Mouse (Mus musculus) ES-E14 (cell line): ENCODE measurements around the gene Chst11. TPM values are rescaled to one million over a fixed set of nuclear protein-coding genes. Genes with fewer than 3 reads are reported as not detected.
"Not testable (repeated sequence)": the region's sequence is repeated elsewhere in the genome, so short reads cannot be mapped to it uniquely, and the experiment has no call there.

ENCODE experiments used
- DNase-seq: peaks from one replicate; pipeline ENCODE4 v3.0.0-alpha.2; 2013; ENCODE audit warnings: low read depth, low spot score
- H3K27ac ChIP-seq: 2 replicates; pipeline ENCODE4 v1.5.1; 2012; ENCODE audit warnings: low read depth, mild to moderate bottlenecking, low read length, moderate library complexity, mixed read lengths; ENCODE audit not compliant: poor library complexity, insufficient read depth, severe bottlenecking
- H3K36me3 ChIP-seq: 2 replicates; pipeline ENCODE4 v1.6.1; 2012; ENCODE audit warnings: mild to moderate bottlenecking, low read length, moderate library complexity, mixed read lengths; ENCODE audit not compliant: control insufficient read depth, poor library complexity, insufficient read depth, severe bottlenecking
- H3K4me1 ChIP-seq, 2 experiments: fragments of 150-350 bp in 1 of 2; sonication (generic) in 1 of 2; 2 replicates each; pipeline ENCODE4 v1.6.1; 2012; ENCODE audit warnings: low read length in 2 of 2, mild to moderate bottlenecking in 1 of 2, mixed read lengths in 1 of 2; ENCODE audit not compliant: control insufficient read depth in 2 of 2, insufficient read depth in 2 of 2, poor library complexity in 1 of 2
- H3K4me3 ChIP-seq, 2 experiments: fragments of 150-350 bp in 1 of 2; sonication (generic) in 1 of 2; 2 replicates each; pipeline ENCODE4 v1.5.1; 2012; ENCODE audit warnings: low read length in 2 of 2, low read depth in 1 of 2, mild to moderate bottlenecking in 1 of 2, mixed read lengths in 1 of 2; ENCODE audit not compliant: insufficient read depth in 1 of 2, poor library complexity in 1 of 2, severe bottlenecking in 1 of 2
- H3K9ac ChIP-seq: 2 replicates; pipeline ENCODE4 v1.6.1; 2012; ENCODE audit warnings: low read depth, mild to moderate bottlenecking, low read length, mixed read lengths; ENCODE audit not compliant: poor library complexity, insufficient read depth, severe bottlenecking
- H3K9me3 ChIP-seq: fragments of 150-350 bp; sonication (generic); 2 replicates; pipeline ENCODE4 v1.6.1; 2012; ENCODE audit warnings: low read depth, mild to moderate bottlenecking, low read length; ENCODE audit not compliant: control insufficient read depth, insufficient read depth
- CHD2 ChIP-seq: IDR thresholded peaks from 2 replicates; pipeline ENCODE4 v1.6.1; 2014; ENCODE audit warnings: mild to moderate bottlenecking, low read depth, low read length, inconsistent platforms
- HCFC1 ChIP-seq: IDR thresholded peaks from 2 replicates; pipeline ENCODE4 v1.6.1; 2012; ENCODE audit warnings: low read length, inconsistent platforms, borderline replicate concordance; ENCODE audit not compliant: insufficient read depth
- MAFK ChIP-seq: IDR thresholded peaks from 2 replicates; pipeline ENCODE4 v1.6.1; 2014; ENCODE audit warnings: mild to moderate bottlenecking, low read depth, low read length, inconsistent platforms; ENCODE audit not compliant: insufficient read depth
- ZC3H11A ChIP-seq: IDR thresholded peaks from 2 replicates; pipeline ENCODE4 v1.6.1; 2012; ENCODE audit warnings: low read depth, mild to moderate bottlenecking, inconsistent platforms, low read length, borderline replicate concordance
- ZNF384 ChIP-seq: IDR thresholded peaks from 2 replicates; pipeline ENCODE4 v1.6.1; 2012; ENCODE audit warnings: low read depth, low read length, inconsistent platforms
- in situ Hi-C, 2 experiments: fragments of 600-800 bp; cut with MboI; formaldehyde crosslinking; loops; one replicate each; pipeline ENCODE4 v1.15.1; 2025; ENCODE audit warnings: low sequenced_read_pairs in 2 of 2, inconsistent platforms in 1 of 2; ENCODE audit not compliant: unreplicated experiment in 2 of 2
- total RNA-seq: library from RNA; depleted of rRNA; stranded (reverse); fragments of 300-350 nt; gene quantifications from 2 replicates; pipeline ENCODE4 v1.2.3, GENCODE M21; 2012

The Chst11 gene
- total RNA-seq, 1 experiment: 8.6 TPM

GRCm38 (mm10) chr10:83116889-83117288 is 131.6 kb downstream of the Chst11 start:
- in situ Hi-C loops: no loop called here
- Histone ChIP-seq H3K27ac (no peak overlapping the region), H3K9me3 (no peaks in the 10 kb centered on the region), H3K4me3 (no peak overlapping the region), H3K36me3 (no peaks in the 10 kb centered on the region), H3K4me1 (no peaks in the 10 kb centered on the region), H3K9ac (no peak overlapping the region)
- no peak for DNase-seq
- TF ChIP-seq CHD2: no peak
- no peak for TF ChIP-seq ZNF384
- TF ChIP-seq ZC3H11A: no peak
- TF ChIP-seq HCFC1: no peak
- TF ChIP-seq MAFK: no peak

GRCm38 (mm10) chr10:83117851-83118250 is 132.6 kb downstream of the Chst11 start:
- TF ChIP-seq ZNF384: no peak
- no peak for TF ChIP-seq HCFC1
- no peak for TF ChIP-seq MAFK
- no peak for TF ChIP-seq ZC3H11A
- no peak for TF ChIP-seq CHD2
- Histone ChIP-seq H3K9me3 (no peaks in the 10 kb centered on the region), H3K9ac (no peak overlapping the region), H3K4me1 (no peaks in the 10 kb centered on the region), H3K27ac (no peak overlapping the region), H3K36me3 (no peaks in the 10 kb centered on the region), H3K4me3 (no peak overlapping the region)
- in situ Hi-C loops: no loop called here
- no peak for DNase-seq

- no peaks in the 10 kb centered on the region for H3K9me3 ChIP-seq
- H3K9ac ChIP-seq: no peak overlapping the region
- no peak for DNase-seq
- no peak overlapping the region for H3K27ac ChIP-seq
- TF ChIP-seq ZC3H11A (no peak), HCFC1 (no peak), ZNF384 (no peak), MAFK (no peak), CHD2 (no peak)
- no peaks in the 10 kb centered on the region for H3K36me3 ChIP-seq
- no peak overlapping the region for H3K4me3 ChIP-seq
- H3K4me1 ChIP-seq: no peaks in the 10 kb centered on the region
- in situ Hi-C loops: no loop called here
Observed at GRCm38 (mm10) chr10:83118613-83119012, 133.3 kb downstream of the Chst11 start.

- no peaks in the 10 kb centered on the region for H3K4me1 ChIP-seq
- in situ Hi-C loops: no loop called here
Observed at GRCm38 (mm10) chr10:83119016-83119415, 133.7 kb downstream of the Chst11 start.

DNA sequence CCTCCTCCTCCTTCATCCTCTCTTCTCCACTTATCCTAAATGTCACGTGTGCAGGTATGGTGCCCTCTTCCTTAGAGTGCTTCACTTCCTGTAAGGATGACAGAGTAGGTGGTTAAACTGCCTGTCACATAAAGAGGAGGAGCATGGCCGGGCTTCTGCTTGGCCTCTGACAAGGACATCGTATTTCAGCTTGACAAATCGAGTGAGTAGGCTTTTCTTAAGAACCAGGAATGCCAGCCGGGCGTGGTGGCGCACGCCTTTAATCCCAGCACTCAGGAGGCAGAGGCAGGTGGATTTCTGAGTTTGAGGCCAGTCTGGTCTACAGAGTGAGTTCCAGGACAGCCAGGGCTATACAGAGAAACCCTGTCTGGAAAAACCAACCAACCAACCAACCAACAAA is 134.2 kb downstream of the Chst11 start:
- H3K4me1 ChIP-seq, H3K27ac ChIP-seq, H3K9me3 ChIP-seq, H3K9ac ChIP-seq, H3K4me3 ChIP-seq, H3K36me3 ChIP-seq, in situ Hi-C loops, DNase-seq: not testable (repeated sequence)

More at GRCm38 (mm10) chr10:83119016-83119415, 133.7 kb downstream of the Chst11 start:
- no peak for DNase-seq
- H3K27ac ChIP-seq: no peak overlapping the region
- no peaks in the 10 kb centered on the region for H3K9me3 ChIP-seq
- H3K36me3 ChIP-seq: no peaks in the 10 kb centered on the region
- H3K9ac ChIP-seq: no peak overlapping the region
- TF ChIP-seq ZC3H11A (no peak), ZNF384 (no peak), MAFK (no peak), CHD2 (no peak), HCFC1 (no peak)
- H3K4me3 ChIP-seq: no peak overlapping the region
